In the genomic region with DNA sequence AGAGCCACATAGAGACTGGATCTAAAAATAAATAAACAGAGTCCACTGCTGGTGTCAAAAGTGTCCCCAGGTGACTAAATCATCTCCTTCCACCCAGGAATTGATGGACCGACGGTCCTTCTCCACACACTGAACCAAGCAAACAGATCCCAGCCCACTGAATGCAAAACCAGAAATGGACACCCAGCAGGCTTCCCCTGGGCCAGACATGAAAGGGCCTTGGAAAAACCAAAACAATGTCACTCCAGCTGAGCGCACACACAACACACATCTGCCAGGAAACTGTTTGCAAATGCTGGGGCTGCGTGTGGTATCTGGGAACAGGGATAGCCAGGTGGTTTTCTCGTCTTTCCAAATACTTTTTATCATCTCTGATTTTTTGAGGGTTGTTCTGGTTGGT, we compare ENCODE assay signal across 12 mouse cellular contexts. TPM values are rescaled to one million over a fixed set of nuclear protein-coding genes. Genes with fewer than 3 reads are reported as not detected.
DNase-seq lines count a peak whose midpoint lies in the region; ATAC-seq lines count a peak whose summit lies in the region.
"Had no signal": no experiment of that assay in that cellular context is flagged by ENCODE, and none has a peak within 500 bp of the region (broad histone marks: within the 10 kb centered on the region; RNA-seq: fewer than 3 reads in every experiment).

No protein-coding gene starts in this region.

- 0 out of 2 replicates have a peak overlapping the region, but pooled peaks have one; percentile 37 for H3K9ac ChIP-seq in heart, embryonic 13.5 days
- H3K9ac ChIP-seq in heart, embryonic 11.5 days (ENCODE audit: low read depth, low read length): no peak overlapping the region
- H3K9ac ChIP-seq in kidney, embryonic 16.5 days (replicated peaks; ENCODE audit: low read length): no peak overlapping the region
- no peak overlapping the region for H3K9ac ChIP-seq in neural tube, embryonic 15.5 days (replicated peaks)

- no peaks in the 10 kb centered on the region for H3K27me3 ChIP-seq in heart, embryonic 13.5 days (replicated peaks)
- H3K27me3 ChIP-seq in heart, embryonic 11.5 days (ENCODE audit: control insufficient read depth, insufficient read depth, low read length): no peaks in the 10 kb centered on the region
- H3K27me3 ChIP-seq in kidney, embryonic 16.5 days (ENCODE audit: insufficient read depth, low read length): no peaks in the 10 kb centered on the region
- no peaks in the 10 kb centered on the region for H3K27me3 ChIP-seq in neural tube, embryonic 15.5 days (replicated peaks)

- ATAC-seq in heart, embryonic 13.5 days (ENCODE audit: extremely low read depth, insufficient number of reproducible peaks, low FRiP score, low TSS enrichment): no peak
- ATAC-seq in heart, embryonic 11.5 days (replicated peaks; ENCODE audit: insufficient number of reproducible peaks, low FRiP score, low TSS enrichment): no peak
- no peak for ATAC-seq in kidney, embryonic 16.5 days (ENCODE audit: low FRiP score, low TSS enrichment)
- no peak for ATAC-seq in neural tube, embryonic 15.5 days (ENCODE audit: low FRiP score)
- ATAC-seq: activated CD4-positive, CD25-positive, alpha-beta regulatory T cell, adult 4 months had no signal

- peaks cover 80% of the 10 kb centered on the region for H3K4me1 ChIP-seq in heart, embryonic 13.5 days
- peaks cover 54% of the 10 kb centered on the region for H3K4me1 ChIP-seq in heart, embryonic 11.5 days (ENCODE audit: control insufficient read depth, insufficient read depth, low read length)
- H3K4me1 ChIP-seq in kidney, embryonic 16.5 days (ENCODE audit: insufficient read depth, low read length): peaks cover 59% of the 10 kb centered on the region
- H3K4me1 ChIP-seq in neural tube, embryonic 15.5 days: peaks cover 27% of the 10 kb centered on the region

- WGBS in heart, embryonic 13.5 days: 58% methylated on average over 5 of the region's 5 CpGs
- 65% methylated on average over 5 of the region's 5 CpGs for WGBS in heart, embryonic 11.5 days (ENCODE audit: insufficient replicate concordance)
- WGBS in kidney, embryonic 16.5 days: 40% methylated on average over 5 of the region's 5 CpGs
- WGBS in neural tube, embryonic 15.5 days: 71% methylated on average over 5 of the region's 5 CpGs

- peaks cover 7% of the 10 kb centered on the region for H3K36me3 ChIP-seq in heart, embryonic 13.5 days
- H3K36me3 ChIP-seq in heart, embryonic 11.5 days (ENCODE audit: control insufficient read depth, insufficient read depth, low read length): 0 out of 2 replicates have a peak, but pooled peaks cover 2% of the 10 kb centered on the region
- H3K36me3 ChIP-seq in kidney, embryonic 16.5 days (ENCODE audit: insufficient read depth, low read length): no peaks in the 10 kb centered on the region
- no peaks in the 10 kb centered on the region for H3K36me3 ChIP-seq in neural tube, embryonic 15.5 days

- H3K27ac ChIP-seq in heart, embryonic 13.5 days (replicated peaks): peak overlapping the region; percentile 78
- no peak overlapping the region for H3K27ac ChIP-seq in heart, embryonic 11.5 days (ENCODE audit: low read depth, low read length)
- peak overlapping the region; percentile 71 for H3K27ac ChIP-seq in kidney, embryonic 16.5 days (ENCODE audit: low read length)
- H3K27ac ChIP-seq in neural tube, embryonic 15.5 days (replicated peaks): peak overlapping the region; percentile 60

- no peak overlapping the region for H3K4me3 ChIP-seq in heart, embryonic 13.5 days
- H3K4me3 ChIP-seq in heart, embryonic 11.5 days (ENCODE audit: low read depth, low read length): no peak overlapping the region
- no peak overlapping the region for H3K4me3 ChIP-seq in kidney, embryonic 16.5 days (ENCODE audit: low read length)
- no peak overlapping the region for H3K4me3 ChIP-seq in neural tube, embryonic 15.5 days (replicated peaks)
- H3K4me3 ChIP-seq: midbrain, embryonic 10.5 days; myocyte had no signal

- H3K9me3 ChIP-seq in heart, embryonic 13.5 days: peaks cover 3% of the 10 kb centered on the region; the same call in 1 of the 2 replicates
- no peaks in the 10 kb centered on the region for H3K9me3 ChIP-seq in heart, embryonic 11.5 days (replicated peaks; ENCODE audit: control insufficient read depth, low read length)
- no peaks in the 10 kb centered on the region for H3K9me3 ChIP-seq in kidney, embryonic 16.5 days (ENCODE audit: low read length)
- no peaks in the 10 kb centered on the region for H3K9me3 ChIP-seq in neural tube, embryonic 15.5 days (replicated peaks)

- no peak overlapping the region for H3K4me2 ChIP-seq in heart, embryonic 13.5 days
- no peak overlapping the region for H3K4me2 ChIP-seq in heart, embryonic 11.5 days
- no peak overlapping the region for H3K4me2 ChIP-seq in kidney, embryonic 16.5 days (replicated peaks; ENCODE audit: low read depth, low read length)
- H3K4me2 ChIP-seq in neural tube, embryonic 15.5 days: no peak overlapping the region

- no peak for DNase-seq in kidney, adult 9 months
- DNase-seq in ovary, postnatal 36 days (ENCODE audit: low spot score): peak; percentile 47
- no peak for DNase-seq in ovary, postnatal 14 days (ENCODE audit: low spot score)
- no peak for DNase-seq in retina, embryonic 14.5 days (ENCODE audit: low spot score)
- DNase-seq: retina, postnatal 1 day had no signal

RNA-seq across cellular contexts. Expression of gene Pald1, which starts 13.6 kb away (rescaled TPM):
- 25.9 and 26.6 TPM in 2 replicates for polyA plus RNA-seq in heart, embryonic 13.5 days (2015; fragmentation: Nextera tagmentation; extraction: Ambion mirVana)
- polyA plus RNA-seq in heart, embryonic 11.5 days (2014; fragmentation: Nextera tagmentation; extraction: Ambion mirVana): 17.5 and 22.5 TPM in 2 replicates
- 39.5 and 40.2 TPM in 2 replicates for polyA plus RNA-seq in kidney, embryonic 16.5 days (2015; fragmentation: Nextera tagmentation; extraction: Ambion mirVana)
- polyA plus RNA-seq in neural tube, embryonic 15.5 days (2015; fragmentation: Nextera tagmentation; extraction: Ambion mirVana): 24.9 and 27.8 TPM in 2 replicates
- polyA plus RNA-seq: activated CD4-positive, CD25-positive, alpha-beta regulatory T cell, adult 4 months had no signal

RNA-seq across cellular contexts. Expression of gene Nodal, which starts 48.0 kb away (rescaled TPM):
- polyA plus RNA-seq in heart, embryonic 13.5 days (2015; fragmentation: Nextera tagmentation; extraction: Ambion mirVana): 0.09 TPM in 1 of 2 replicates, not detected in the other
- polyA plus RNA-seq in heart, embryonic 11.5 days (2014; fragmentation: Nextera tagmentation; extraction: Ambion mirVana): not detected in 2 replicates
- 0.40 and 0.67 TPM in 2 replicates for polyA plus RNA-seq in kidney, embryonic 16.5 days (2015; fragmentation: Nextera tagmentation; extraction: Ambion mirVana)
- 0.14 and 0.23 TPM in 2 replicates for polyA plus RNA-seq in neural tube, embryonic 15.5 days (2015; fragmentation: Nextera tagmentation; extraction: Ambion mirVana)
- polyA plus RNA-seq: activated CD4-positive, CD25-positive, alpha-beta regulatory T cell, adult 4 months had no signal
